Mouse (Mus musculus): ENCODE measurements around the gene Olfr523.

Olfr523 gene

DNA sequence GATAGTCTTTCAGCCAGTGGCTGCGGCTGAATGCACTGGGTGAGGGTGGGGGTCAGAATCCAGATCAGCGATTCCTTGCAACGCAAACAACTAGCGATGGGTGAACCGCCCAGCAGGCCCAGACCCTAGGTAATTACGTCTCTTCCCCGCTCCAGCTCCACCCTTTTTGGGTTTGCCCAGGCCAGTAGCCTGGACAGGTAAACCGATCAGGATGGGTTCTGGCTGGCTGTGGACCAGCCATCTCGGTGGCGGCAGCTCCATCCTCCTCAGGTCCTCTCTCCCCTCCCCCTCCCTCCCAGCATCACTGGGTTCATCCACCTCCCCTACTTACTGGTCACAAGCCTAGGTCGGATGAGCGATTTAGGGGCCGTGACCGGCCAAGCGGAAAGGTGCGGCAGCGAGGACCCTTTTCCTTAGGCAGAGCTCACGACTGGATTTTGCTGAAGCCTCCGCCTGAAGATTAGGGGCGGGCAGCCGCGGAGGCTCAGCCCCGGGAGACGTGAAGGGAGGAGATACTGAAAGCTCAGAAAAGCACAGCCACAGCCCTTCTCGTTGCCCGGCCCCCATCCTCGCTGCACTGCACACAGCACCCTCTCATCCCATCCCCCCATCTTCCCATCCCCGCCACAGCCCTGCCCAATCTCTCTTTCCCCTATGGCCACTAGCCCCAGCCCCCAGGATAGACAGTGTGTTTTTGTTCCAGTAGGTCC lies 18.6 kb upstream of the Olfr523 start, which contains the start of gene Sprn:
TSS of gene Sprn (minus strand) at position 660 of the 710 bp plus-strand sequence.
- ChIA-PET CTCF (interaction anchor here in 2 of 4 experiments (0.7 kb wide), 2 partner anchors 10 to 75 kb away, joined by 3 read pairs; no protein-coding TSS in a partner anchor), POLR2A (interaction anchor here in 1 of 4 experiments (0.6 to 2.4 kb wide), 4 partner anchors 13 to 146 kb away, joined by 3 to 12 read pairs (median 4); partner anchors contain the start of gene Mtg1)

DNA sequence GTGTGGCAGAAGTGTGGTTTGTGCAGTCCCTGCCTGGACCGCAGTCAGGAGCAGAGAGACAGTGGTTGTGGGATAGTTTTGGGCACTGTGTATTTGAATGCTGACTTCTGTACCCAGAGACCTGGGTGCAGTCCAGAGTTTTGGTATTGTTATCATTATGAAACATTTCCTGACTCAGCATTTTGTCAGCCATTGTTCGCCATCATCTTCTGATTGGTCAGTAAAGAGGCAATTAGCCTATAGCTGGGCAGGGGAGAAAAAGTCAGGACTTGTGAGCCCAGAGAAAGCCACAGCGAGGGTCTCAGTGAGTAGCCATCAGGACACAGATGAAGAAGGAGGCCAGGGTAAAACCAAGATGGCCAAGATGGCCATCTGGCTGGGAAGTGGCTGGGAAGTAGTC lies 12.7 kb upstream of the Olfr523 start:
- ChIA-PET CTCF (no interaction called here), POLR2A (interaction anchor here in 2 of 4 experiments (0.8 to 1.1 kb wide), 2 partner anchors 8 to 13 kb away, joined by 3 read pairs; no protein-coding TSS in a partner anchor)

DNA sequence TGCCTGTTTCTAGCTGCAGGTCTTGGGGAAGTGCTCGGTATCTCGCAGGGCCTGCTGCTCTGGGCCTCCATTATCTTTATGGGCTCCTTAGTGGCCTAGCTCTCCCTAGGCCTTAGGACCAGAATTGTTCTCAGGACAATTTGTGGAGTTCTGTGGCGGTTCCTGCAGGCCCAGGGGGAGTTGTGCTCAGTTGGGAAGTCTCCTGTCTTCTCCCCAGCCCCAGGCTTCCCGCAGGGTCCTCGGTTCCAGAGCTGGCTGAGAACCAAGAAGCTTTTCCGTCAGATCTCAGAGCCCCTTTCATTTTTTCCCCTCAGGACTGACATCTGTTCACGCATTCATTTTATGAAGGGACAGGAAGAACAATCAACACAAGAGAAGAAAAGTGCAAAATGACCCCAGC lies 8.4 kb upstream of the Olfr523 start, which contains the start of gene Olfr522:
TSS of gene Olfr522 (minus strand) at position 101 of the 400 bp plus-strand sequence.
- CTCF ChIA-PET: no interaction called here
- POLR2A ChIA-PET: no interaction called here

DNA sequence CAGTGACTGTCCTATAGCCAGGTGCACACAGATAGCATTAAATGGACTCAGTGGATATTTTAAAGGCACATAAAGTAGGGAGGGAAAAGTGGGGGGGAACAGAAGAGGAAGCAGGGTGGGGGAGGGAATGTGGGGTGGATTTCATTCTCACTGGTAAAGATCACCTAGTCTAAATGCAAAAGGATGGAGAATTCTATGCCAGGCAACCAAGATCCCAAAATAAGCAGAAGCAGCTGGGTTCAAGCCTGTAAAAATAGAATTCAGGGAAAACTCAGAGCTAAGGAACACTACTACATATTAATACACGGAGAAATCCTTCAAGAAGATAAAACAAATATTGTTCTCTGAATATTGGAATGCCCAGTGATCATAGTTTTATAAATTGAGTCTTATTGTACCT lies 5.1 kb upstream of the Olfr523 start:
- ChIA-PET CTCF (interaction anchor here in 1 of 4 experiments (1.0 kb wide), 1 partner anchor 23 kb away, joined by 3 read pairs; no protein-coding TSS in a partner anchor), POLR2A (interaction anchor here in 1 of 4 experiments (0.7 kb wide), 1 partner anchor 110 kb away, joined by 4 read pairs; no protein-coding TSS in a partner anchor)

DNA sequence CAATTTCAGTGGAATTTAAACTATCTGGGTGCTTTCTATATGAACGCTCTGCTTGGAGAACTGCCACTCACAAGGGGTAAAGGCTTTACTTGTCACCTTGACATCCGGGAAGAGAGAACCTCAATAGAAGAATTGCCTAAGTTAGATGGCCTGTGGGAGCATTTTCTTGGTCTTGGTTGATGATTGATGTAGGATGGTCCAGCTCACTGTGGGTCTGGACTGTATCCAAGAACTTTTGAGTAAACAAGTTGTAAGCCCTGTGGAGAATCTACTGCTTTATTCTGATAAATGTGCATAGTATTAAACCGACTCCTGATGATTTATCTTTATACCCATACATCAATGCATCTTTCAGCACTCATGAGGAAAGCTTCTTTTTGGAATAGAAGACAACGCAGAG lies 3.6 kb upstream of the Olfr523 start:
- ChIA-PET CTCF (no interaction called here), POLR2A (no interaction called here)

DNA sequence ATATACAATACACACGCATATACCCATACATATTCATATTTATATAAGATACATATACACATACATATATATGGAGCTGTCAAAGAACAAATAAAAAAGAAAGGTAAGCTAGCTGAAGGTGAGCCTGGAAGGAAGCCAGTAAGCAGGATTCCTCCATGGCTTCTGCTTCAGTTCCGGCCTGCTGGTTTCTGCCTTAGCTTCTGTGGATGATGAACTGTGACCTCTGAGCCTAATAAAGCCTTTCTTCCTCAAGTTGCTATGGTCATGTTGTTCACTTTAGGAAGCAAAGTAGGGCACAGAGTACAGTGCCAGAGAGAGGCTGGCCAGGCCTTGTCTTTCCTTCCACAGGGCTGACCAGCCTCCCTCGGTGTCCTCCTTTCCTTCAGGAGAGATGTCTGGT lies 2.2 kb upstream of the Olfr523 start:
- ChIA-PET POLR2A (interaction anchor here in 2 of 4 experiments (0.5 to 1.3 kb wide), 3 partner anchors 25 to 680 kb away, joined by 3 to 4 read pairs (median 4); partner anchors contain the start of gene Mtg1 (in 1 of the 2)), CTCF (interaction anchor here in 2 of 4 experiments (0.6 to 2.4 kb wide), 2 partner anchors 17 kb away, joined by 4 to 17 read pairs; no protein-coding TSS in a partner anchor)

DNA sequence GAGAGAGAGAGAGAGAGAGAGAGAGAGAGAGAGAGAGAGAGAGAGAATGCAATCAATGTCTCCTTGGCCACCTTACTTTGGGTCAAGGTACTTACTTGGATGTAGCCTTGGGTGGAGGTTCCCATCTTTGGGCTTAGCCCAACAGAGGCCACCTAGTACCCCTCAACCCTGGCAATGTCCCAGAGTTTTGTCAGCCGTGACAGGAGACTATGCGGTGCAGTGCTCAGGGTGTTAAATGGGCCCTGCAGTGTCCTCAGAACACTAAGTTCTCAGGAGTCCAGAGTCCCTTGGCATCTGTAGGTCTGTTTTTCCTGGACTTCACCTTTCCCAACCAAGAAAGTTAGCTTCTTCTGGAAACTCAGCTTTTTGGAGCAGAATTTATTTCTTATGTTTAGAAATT lies 6.2 kb downstream of the Olfr523 start:
- POLR2A ChIA-PET: no interaction called here

DNA sequence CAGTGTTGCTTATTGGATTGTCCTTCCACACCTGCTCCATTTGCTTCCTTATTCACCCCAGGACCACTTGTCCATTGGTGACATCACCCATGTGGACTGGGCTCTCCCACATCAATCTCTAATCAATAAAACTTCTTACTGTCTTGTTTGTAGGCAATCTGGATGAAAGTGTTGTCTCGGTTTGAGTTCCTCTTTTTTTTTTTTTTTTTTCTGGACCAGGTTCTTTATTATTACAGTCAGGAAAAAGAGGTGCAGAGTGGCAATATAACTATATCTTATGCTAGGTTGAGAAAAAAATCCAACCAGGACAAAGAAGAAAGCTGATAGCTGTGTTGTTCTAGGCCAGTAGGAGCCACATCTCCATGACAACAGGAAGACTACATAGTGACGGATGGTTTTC lies 7.7 kb downstream of the Olfr523 start:
- ChIA-PET CTCF (interaction anchor here in 1 of 4 experiments (0.7 kb wide), 1 partner anchor 12 kb away, joined by 5 read pairs; no protein-coding TSS in a partner anchor), POLR2A (no interaction called here)

More for the DNA sequence above, 6.2 kb downstream of the Olfr523 start:
- CTCF ChIA-PET: no interaction called here

DNA sequence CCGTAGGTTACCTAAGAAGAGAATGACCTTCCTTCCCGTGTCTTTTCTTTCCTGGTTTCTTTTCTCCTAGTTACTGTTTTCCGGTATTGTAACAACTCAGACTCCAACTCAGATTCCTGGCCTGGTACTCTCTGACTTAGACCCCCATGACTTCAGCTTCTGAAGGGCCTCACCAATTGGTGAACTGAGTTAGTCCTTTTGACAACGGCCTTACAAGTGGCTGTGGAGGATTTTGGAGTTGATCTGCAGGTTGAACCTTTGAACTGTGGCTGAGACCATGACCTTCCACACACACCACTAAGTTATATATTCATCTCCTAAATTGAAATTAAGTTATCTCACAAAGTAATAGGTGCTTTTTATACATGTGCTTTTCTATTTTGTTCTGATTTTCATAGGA lies 11.2 kb downstream of the Olfr523 start:
- ChIA-PET POLR2A (no interaction called here), CTCF (no interaction called here)

DNA sequence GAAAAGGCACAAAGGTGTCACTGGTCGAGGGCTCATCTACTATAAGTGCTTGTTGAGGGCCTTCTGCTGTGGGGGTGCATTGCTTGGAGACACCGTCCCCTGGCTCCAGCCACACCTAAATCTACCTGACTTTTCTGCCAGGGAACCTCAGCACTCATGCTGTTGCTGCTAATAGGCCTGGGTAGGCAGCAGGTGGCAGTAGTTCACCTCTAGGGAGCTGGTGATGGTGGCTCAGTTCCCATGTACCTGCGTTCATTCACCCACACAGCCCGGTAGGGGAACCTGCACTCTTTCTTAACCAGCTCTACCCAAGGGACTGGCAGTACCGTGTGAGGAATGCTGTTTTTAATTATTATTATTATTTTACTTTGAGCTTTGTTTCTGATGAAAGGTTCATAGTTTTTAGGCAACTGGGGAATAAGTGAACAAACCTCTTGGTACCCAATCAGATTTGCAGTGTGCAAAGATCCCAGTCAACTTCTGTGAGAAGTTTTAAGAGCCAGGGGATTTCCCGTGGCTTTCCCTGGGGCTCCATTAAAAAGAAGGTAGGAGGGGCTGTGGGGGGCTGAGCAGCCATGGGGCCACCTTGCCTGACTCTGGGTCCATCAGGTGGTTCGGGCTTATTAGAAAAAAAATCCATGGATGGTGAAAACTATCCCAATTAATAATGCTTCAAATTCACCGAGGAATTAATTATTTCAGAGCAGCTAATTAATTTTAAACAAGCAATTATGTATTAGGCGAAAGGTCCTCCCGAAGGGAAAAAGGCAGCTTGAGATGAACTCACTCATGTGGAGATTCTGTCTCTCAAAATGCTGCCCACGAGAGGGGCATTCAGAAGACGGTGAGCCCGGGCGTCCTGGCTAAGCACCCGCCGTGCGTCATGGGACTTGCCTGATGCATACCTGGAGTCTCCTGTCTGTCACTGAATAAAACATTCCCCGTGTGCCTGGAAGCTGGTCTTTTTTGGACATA lies 13.9 kb downstream of the Olfr523 start:
- POLR2A ChIA-PET: interaction anchor here in 2 of 4 experiments (0.6 to 1.2 kb wide), 3 partner anchors 210 to 618 kb away, joined by 3 to 7 read pairs (median 3); no protein-coding TSS in a partner anchor
- CTCF ChIA-PET: interaction anchor here (0.5 to 3.0 kb wide), 38 partner anchors 9 to 872 kb away, joined by 3 to 23 read pairs (median 4); partner anchors contain the start of genes Echs1 (in 1 of the 4), Olfr523 (in 1 of the 4) and Zfp941 (in 1 of the 4)

DNA sequence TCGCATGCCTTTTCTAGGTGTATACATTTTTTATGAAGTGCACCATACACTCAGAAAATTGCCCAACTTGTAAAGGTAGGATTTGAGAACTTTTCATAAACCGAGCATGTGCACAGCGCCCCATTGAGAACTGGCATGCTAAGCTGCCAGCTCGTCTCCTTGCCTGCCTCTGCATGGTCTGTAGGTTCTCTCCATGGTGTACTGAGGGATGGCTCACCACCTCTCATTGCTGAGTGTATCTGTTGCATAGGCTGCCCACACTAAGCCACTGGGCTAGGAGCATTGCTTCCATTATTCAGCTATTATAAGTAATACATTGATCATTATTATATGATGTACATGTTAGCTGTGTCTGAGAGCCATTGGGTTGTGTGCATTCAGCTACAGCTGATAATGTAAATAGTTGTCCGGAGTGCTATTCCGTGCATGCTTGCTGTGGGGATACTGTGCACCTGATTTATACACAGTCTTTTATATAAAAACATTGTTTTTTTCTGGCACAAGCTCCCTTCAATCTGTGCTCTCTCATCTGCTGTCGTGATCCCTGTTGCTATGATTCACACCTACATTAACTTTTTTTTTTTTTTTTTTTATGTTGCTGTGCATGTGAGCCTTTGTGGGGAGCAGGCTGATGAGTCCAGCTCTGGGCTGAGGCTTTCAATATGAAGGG lies 14.8 kb downstream of the Olfr523 start:
- POLR2A ChIA-PET: interaction anchor here in 3 of 4 experiments (0.6 to 1.5 kb wide), 4 partner anchors 16 to 633 kb away, joined by 3 to 7 read pairs (median 4); no protein-coding TSS in a partner anchor

DNA sequence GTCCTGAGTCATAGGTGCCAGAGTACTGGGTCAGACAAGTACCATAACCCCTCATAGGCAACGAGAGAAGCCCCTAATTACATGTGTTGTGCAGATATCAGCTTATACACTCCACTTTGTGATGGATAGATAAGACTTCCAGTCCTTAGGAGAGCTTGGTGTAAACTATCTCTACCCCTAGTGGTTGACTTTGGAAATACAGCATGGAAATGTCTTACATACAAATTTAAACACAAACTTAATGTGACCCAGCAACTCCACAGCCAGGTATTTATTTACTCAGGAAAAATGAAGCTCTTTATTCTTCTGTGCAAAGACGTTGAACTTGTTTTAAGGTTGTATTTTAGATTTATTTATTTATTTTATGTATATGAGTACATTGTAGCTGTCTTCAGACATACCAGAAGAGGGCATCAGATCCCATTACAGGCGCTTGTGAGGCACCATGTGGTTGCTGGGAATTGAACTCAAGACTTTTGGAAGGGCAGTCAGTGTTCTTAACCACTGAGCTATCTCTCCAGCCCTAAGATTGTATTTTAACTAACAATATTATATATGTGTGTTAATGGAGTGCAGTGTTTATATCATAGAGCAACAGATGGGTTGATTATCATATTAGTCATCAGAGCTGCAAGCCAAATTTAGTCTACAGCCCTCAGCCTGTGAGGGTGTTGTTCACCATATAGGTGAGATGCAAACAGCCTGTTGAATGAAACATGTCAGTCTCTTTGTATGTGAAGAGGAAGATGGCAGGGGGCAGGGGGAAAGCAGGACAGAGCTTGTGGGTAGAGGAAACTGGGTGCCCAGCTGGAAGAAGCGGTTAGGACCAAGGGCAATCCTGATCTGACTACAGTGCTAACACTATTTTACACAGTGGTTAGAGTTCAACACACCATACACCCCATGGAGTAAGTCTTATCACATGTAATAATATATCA lies 15.6 kb downstream of the Olfr523 start:
- ChIA-PET POLR2A (interaction anchor here in 2 of 4 experiments (0.5 to 1.5 kb wide), 4 partner anchors 17 to 633 kb away, joined by 3 to 4 read pairs (median 3); no protein-coding TSS in a partner anchor), CTCF (interaction anchor here (0.6 to 3.0 kb wide), 57 partner anchors 8 to 1101 kb away, joined by 3 to 23 read pairs (median 4); partner anchors contain the start of genes Olfr523 (in 1 of the 4), Psmd13 (in 1 of the 4), Sirt3 (in 1 of the 4) and Zfp941 (in 1 of the 4))

More for the DNA sequence above, 14.8 kb downstream of the Olfr523 start:
- CTCF ChIA-PET: interaction anchor here (0.5 to 3.0 kb wide), 59 partner anchors 9 to 882 kb away, joined by 3 to 23 read pairs (median 4); partner anchors contain the start of genes Zfp941 (in 2 of the 4), Olfr523 (in 1 of the 4), Psmd13 (in 1 of the 4) and Sirt3 (in 1 of the 4)

DNA sequence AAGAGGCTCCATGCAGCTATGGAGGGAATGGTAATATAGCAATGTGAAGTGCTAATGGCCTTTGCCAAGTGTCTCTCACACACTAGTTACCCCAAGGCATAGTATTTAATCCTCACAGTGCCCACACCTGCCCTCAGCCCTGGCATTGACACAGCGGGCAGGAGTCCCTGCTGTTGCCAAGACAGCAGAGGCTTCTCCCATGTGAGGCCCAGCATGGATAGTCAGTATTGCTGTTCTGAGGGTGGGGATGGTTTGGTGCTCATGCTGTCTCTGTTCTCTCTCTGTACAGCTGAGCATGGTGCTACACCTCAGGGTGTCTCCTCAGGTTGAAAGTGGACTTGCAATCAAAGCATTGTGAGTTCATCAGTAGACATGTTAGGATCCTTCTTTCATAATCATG lies 17.4 kb downstream of the Olfr523 start:
- POLR2A ChIA-PET: no interaction called here
- CTCF ChIA-PET: no interaction called here

DNA sequence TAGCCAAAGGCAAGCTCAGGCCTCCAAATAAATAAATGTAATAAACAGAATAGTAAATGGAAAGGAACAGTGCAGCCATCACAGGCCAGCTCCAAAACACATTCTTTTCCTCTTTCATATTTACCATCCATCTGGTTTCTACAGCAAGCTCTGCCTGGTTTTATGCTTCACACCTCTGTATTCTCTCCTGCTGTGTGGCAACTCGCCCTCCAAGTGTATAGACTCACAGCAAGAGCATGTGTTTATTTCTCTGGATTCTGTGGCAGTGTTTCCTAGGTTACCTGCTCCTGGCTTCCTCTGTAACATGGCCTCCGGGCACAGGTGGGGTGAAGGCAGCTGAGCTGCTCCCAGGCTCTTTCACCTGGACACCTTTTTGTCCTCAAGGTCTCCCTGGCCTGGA lies 19.4 kb downstream of the Olfr523 start:
- POLR2A ChIA-PET: interaction anchor here in 1 of 4 experiments (1.1 kb wide), 1 partner anchor 17 kb away, joined by 3 read pairs; no protein-coding TSS in a partner anchor
- CTCF ChIA-PET: interaction anchor here in 1 of 4 experiments (0.6 kb wide), 1 partner anchor 12 kb away, joined by 5 read pairs; no protein-coding TSS in a partner anchor

DNA sequence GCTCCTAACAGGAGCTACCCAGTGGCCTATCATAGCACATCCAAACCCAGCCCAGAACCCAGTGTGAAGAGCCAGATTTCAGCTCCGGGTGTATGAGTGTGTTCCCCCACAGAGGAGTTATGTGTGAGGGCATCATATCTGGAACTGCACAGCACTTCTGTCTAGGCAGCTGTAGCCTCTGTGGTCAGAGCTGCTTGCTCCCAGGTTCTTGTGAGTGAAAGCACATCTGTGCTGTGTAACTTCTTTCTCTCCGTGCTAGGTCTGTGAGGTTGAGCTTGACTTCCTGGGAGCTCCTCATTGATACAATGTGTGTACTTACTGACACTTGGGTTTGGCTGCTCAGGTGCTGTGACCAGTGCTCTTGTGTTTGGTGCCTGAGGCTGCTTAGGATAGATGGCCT lies 19.8 kb downstream of the Olfr523 start:
- POLR2A ChIA-PET: interaction anchor here in 1 of 4 experiments (1.1 kb wide), 1 partner anchor 17 kb away, joined by 3 read pairs; no protein-coding TSS in a partner anchor
- CTCF ChIA-PET: interaction anchor here in 1 of 4 experiments (0.6 kb wide), 1 partner anchor 12 kb away, joined by 5 read pairs; no protein-coding TSS in a partner anchor

DNA sequence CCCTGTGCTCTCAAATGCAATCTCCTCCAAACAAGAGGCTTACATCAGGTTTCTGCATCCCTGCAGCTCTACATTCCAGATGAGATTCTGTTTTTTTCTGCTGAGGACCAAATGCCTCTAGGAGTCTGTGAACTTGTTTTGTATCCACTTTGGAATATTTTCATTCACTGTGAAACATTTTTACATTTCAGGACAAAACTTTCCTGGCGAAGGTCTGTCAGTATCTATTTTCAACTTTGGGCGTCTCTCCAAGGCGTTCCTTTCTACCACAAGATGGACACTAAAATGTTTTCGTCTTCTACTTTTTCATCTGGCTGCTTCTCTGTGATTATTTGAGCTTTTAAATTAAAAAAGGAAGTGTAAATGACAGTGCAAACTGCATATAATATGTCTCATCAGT lies 21.0 kb downstream of the Olfr523 start:
- POLR2A ChIA-PET: no interaction called here

DNA sequence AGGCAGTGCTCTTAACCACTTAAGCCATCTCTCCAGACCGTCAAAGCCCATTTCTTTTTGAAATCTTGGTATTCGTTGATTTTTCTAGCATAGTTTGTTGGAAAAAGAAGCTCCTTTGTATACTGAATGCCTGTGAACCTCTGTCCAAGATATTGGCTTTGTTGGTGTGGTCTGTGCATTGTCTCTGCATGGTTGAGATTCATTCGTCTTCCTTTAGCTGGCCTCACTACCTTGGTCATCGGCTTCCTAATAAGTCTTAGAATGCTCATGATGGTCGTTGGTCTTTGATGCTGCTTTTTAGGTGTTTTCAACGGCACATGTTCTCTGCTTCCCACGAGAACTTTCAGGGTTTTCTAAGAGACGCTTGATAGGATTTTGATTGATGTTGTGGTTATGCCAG lies 23.0 kb downstream of the Olfr523 start:
- POLR2A ChIA-PET: no interaction called here

More for the DNA sequence above, 21.0 kb downstream of the Olfr523 start:
- CTCF ChIA-PET: no interaction called here

More for the DNA sequence above, 23.0 kb downstream of the Olfr523 start:
- CTCF ChIA-PET: interaction anchor here in 2 of 4 experiments (0.6 to 1.7 kb wide), 2 partner anchors 8 to 624 kb away, joined by 6 to 13 read pairs; no protein-coding TSS in a partner anchor
